Mouse (Mus musculus) A20 (cell line): ENCODE results near the gene Sema5b.

Source experiments
- DNase-seq: peaks from one replicate; pipeline ENCODE4 v3.0.0-alpha.2; 2011; ENCODE audit warnings: low read depth, low spot score

Sema5b gene

GRCm38 (mm10) chr16:35592274-35593065 is 51.5 kb downstream of the Sema5b start:
- no peak for DNase-seq

GRCm38 (mm10) chr16:35593474-35593873 is 52.5 kb downstream of the Sema5b start:
- DNase-seq, result no peak

- DNase-seq, result no peak
These were observed 55.3 kb downstream of the Sema5b start for GRCm38 (mm10) chr16:35596241-35596640.

- DNase-seq, result no peak
These were observed 55.9 kb downstream of the Sema5b start for GRCm38 (mm10) chr16:35596661-35597350.

GRCm38 (mm10) chr16:35597991-35598390 is 57.0 kb downstream of the Sema5b start:
- no peak for DNase-seq

GRCm38 (mm10) chr16:35598802-35599201 is 57.9 kb downstream of the Sema5b start:
- DNase-seq, result no peak

- no peak for DNase-seq
These were observed 59.3 kb downstream of the Sema5b start for GRCm38 (mm10) chr16:35600282-35600681.

- DNase-seq, result no peak
These were observed 60.5 kb downstream of the Sema5b start for GRCm38 (mm10) chr16:35601426-35601825.

- no peak for DNase-seq
These were observed 61.6 kb downstream of the Sema5b start for GRCm38 (mm10) chr16:35602529-35602928.

- DNase-seq, result no peak
These were observed 63.0 kb downstream of the Sema5b start for GRCm38 (mm10) chr16:35603729-35604522.

- DNase-seq, result no peak
These were observed 66.3 kb downstream of the Sema5b start for GRCm38 (mm10) chr16:35607250-35607649.

- no peak for DNase-seq
These were observed 67.3 kb downstream of the Sema5b start for GRCm38 (mm10) chr16:35608244-35608643.

- DNase-seq, result no peak
These were observed 68.6 kb downstream of the Sema5b start for GRCm38 (mm10) chr16:35609561-35609960.

GRCm38 (mm10) chr16:35613851-35614804 is 73.2 kb downstream of the Sema5b start:
- peak; percentile 16 for DNase-seq

GRCm38 (mm10) chr16:35617732-35618131 is 76.8 kb downstream of the Sema5b start:
- DNase-seq, result no peak

GRCm38 (mm10) chr16:35623026-35623425 is 82.1 kb downstream of the Sema5b start:
- no peak for DNase-seq

- DNase-seq, result no peak
These were observed 83.0 kb downstream of the Sema5b start for GRCm38 (mm10) chr16:35623986-35624385.

GRCm38 (mm10) chr16:35624877-35625276 is 83.9 kb downstream of the Sema5b start:
- DNase-seq, result no peak

- DNase-seq, result no peak
These were observed 84.5 kb downstream of the Sema5b start for GRCm38 (mm10) chr16:35625286-35626020.

GRCm38 (mm10) chr16:35627992-35628607 is 87.2 kb downstream of the Sema5b start:
- peak; percentile 60 for DNase-seq
